Mouse (Mus musculus): ENCODE measurements around the gene Fgfr2. TPM values are rescaled to one million over a fixed set of nuclear protein-coding genes. Genes with fewer than 3 reads are reported as not detected.

Fgfr2 gene
- polyA plus RNA-seq, 1 experiment, result 1.7 TPM

GRCm38 (mm10) chr7:133062055-133062454 is 61.1 kb downstream of the Fgfr2 start:
- Histone ChIP-seq H3K79me2 (ENCODE audit: control insufficient read depth, insufficient read depth) (peaks cover 94% of the 10 kb centered on the region), H3K27me3 (ENCODE audit: control insufficient read depth, insufficient read depth, insufficient read length) (no peaks in the 10 kb centered on the region), H3K36me3 (ENCODE audit: control insufficient read depth, insufficient read depth) (peaks cover 9% of the 10 kb centered on the region), H3K79me3 (ENCODE audit: low read depth) (peaks cover 45% of the 10 kb centered on the region), H3ac (ENCODE audit: control insufficient read depth, insufficient read length, low read depth) (no peak overlapping the region), H3K4me3 (ENCODE audit: insufficient read depth, poor library complexity, severe bottlenecking) (no peak overlapping the region)
- TF ChIP-seq MYOG (IDR thresholded peaks at IDR 0.05; ENCODE audit: control insufficient read depth, extremely low read depth, insufficient read length), result no peak
- TF ChIP-seq CTCF (IDR thresholded peaks at IDR 0.05; ENCODE audit: control insufficient read depth, insufficient read depth, insufficient read length), result no peak
- TF ChIP-seq MAX (IDR thresholded peaks at IDR 0.05), result no peak
- TF ChIP-seq MYOD1 (IDR thresholded peaks at IDR 0.05; ENCODE audit: control insufficient read depth, insufficient read length, low read depth), result no peak
- TF ChIP-seq USF1 (IDR thresholded peaks at IDR 0.05; ENCODE audit: low read depth), result no peak
- no peak for TF ChIP-seq CEBPB (IDR thresholded peaks at IDR 0.05; ENCODE audit: low read depth)
- no peak for TF ChIP-seq FOSL1 (IDR thresholded peaks at IDR 0.05; ENCODE audit: insufficient read depth, low read length, poor library complexity, severe bottlenecking)

GRCm38 (mm10) chr7:133060170-133060569 is 63.0 kb downstream of the Fgfr2 start:
- Histone ChIP-seq H3K27me3 (ENCODE audit: control insufficient read depth, insufficient read depth, insufficient read length) (no peaks in the 10 kb centered on the region), H3K79me3 (ENCODE audit: low read depth) (peaks cover 45% of the 10 kb centered on the region), H3ac (ENCODE audit: control insufficient read depth, insufficient read length, low read depth) (no peak overlapping the region), H3K79me2 (ENCODE audit: control insufficient read depth, insufficient read depth) (peaks cover 91% of the 10 kb centered on the region), H3K36me3 (ENCODE audit: control insufficient read depth, insufficient read depth) (peaks cover 13% of the 10 kb centered on the region), H3K4me3 (ENCODE audit: insufficient read depth, poor library complexity, severe bottlenecking) (no peak overlapping the region)
- TF ChIP-seq USF1 (IDR thresholded peaks at IDR 0.05; ENCODE audit: low read depth), result no peak
- TF ChIP-seq MAX (IDR thresholded peaks at IDR 0.05), result no peak
- TF ChIP-seq CEBPB (IDR thresholded peaks at IDR 0.05; ENCODE audit: low read depth), result no peak
- no peak for TF ChIP-seq FOSL1 (IDR thresholded peaks at IDR 0.05; ENCODE audit: insufficient read depth, low read length, poor library complexity, severe bottlenecking)
- TF ChIP-seq MYOG (IDR thresholded peaks at IDR 0.05; ENCODE audit: control insufficient read depth, extremely low read depth, insufficient read length), result no peak
- TF ChIP-seq CTCF (IDR thresholded peaks at IDR 0.05; ENCODE audit: control insufficient read depth, insufficient read depth, insufficient read length), result no peak
- TF ChIP-seq MYOD1 (IDR thresholded peaks at IDR 0.05; ENCODE audit: control insufficient read depth, insufficient read length, low read depth), result no peak

GRCm38 (mm10) chr7:133059517-133060104 is 63.5 kb downstream of the Fgfr2 start:
- peaks cover 91% of the 10 kb centered on the region for H3K79me2 ChIP-seq (ENCODE audit: control insufficient read depth, insufficient read depth)
- H3K27me3 ChIP-seq (ENCODE audit: control insufficient read depth, insufficient read depth, insufficient read length), result no peaks in the 10 kb centered on the region
- H3ac ChIP-seq (ENCODE audit: control insufficient read depth, insufficient read length, low read depth), result no peak overlapping the region
- TF ChIP-seq USF1 (IDR thresholded peaks at IDR 0.05; ENCODE audit: low read depth) (no peak), MYOG (IDR thresholded peaks at IDR 0.05; ENCODE audit: control insufficient read depth, extremely low read depth, insufficient read length) (no peak), FOSL1 (IDR thresholded peaks at IDR 0.05; ENCODE audit: insufficient read depth, low read length, poor library complexity, severe bottlenecking) (no peak), MYOD1 (IDR thresholded peaks at IDR 0.05; ENCODE audit: control insufficient read depth, insufficient read length, low read depth) (no peak), CEBPB (IDR thresholded peaks at IDR 0.05; ENCODE audit: low read depth) (no peak), MAX (IDR thresholded peaks at IDR 0.05) (no peak)
- no peak overlapping the region for H3K4me3 ChIP-seq (ENCODE audit: insufficient read depth, poor library complexity, severe bottlenecking)
- peaks cover 46% of the 10 kb centered on the region for H3K79me3 ChIP-seq (ENCODE audit: low read depth)
- peaks cover 9% of the 10 kb centered on the region for H3K36me3 ChIP-seq (ENCODE audit: control insufficient read depth, insufficient read depth)

- peaks cover 41% of the 10 kb centered on the region for H3K79me3 ChIP-seq (ENCODE audit: low read depth)
- no peak for TF ChIP-seq FOSL1 (IDR thresholded peaks at IDR 0.05; ENCODE audit: insufficient read depth, low read length, poor library complexity, severe bottlenecking)
- H3K4me3 ChIP-seq (ENCODE audit: insufficient read depth, poor library complexity, severe bottlenecking), result no peak overlapping the region
- peaks cover 10% of the 10 kb centered on the region for H3K36me3 ChIP-seq (ENCODE audit: control insufficient read depth, insufficient read depth)
- H3K79me2 ChIP-seq (ENCODE audit: control insufficient read depth, insufficient read depth), result peaks cover 88% of the 10 kb centered on the region
- H3K27me3 ChIP-seq (ENCODE audit: control insufficient read depth, insufficient read depth, insufficient read length), result no peaks in the 10 kb centered on the region
- no peak overlapping the region for H3ac ChIP-seq (ENCODE audit: control insufficient read depth, insufficient read length, low read depth)
Measured at GRCm38 (mm10) chr7:133059150-133059509, 64.0 kb downstream of the Fgfr2 start.

GRCm38 (mm10) chr7:133058496-133059149 is 64.5 kb downstream of the Fgfr2 start:
- H3K79me3 ChIP-seq (ENCODE audit: low read depth), result peaks cover 38% of the 10 kb centered on the region
- H3K36me3 ChIP-seq (ENCODE audit: control insufficient read depth, insufficient read depth), result peaks cover 13% of the 10 kb centered on the region
- H3K79me2 ChIP-seq (ENCODE audit: control insufficient read depth, insufficient read depth), result peaks cover 88% of the 10 kb centered on the region
- no peaks in the 10 kb centered on the region for H3K27me3 ChIP-seq (ENCODE audit: control insufficient read depth, insufficient read depth, insufficient read length)
- no peak overlapping the region for H3K4me3 ChIP-seq (ENCODE audit: insufficient read depth, poor library complexity, severe bottlenecking)
- TF ChIP-seq USF1 (IDR thresholded peaks at IDR 0.05; ENCODE audit: low read depth) (no peak), MYOG (IDR thresholded peaks at IDR 0.05; ENCODE audit: control insufficient read depth, extremely low read depth, insufficient read length) (no peak), MYOD1 (IDR thresholded peaks at IDR 0.05; ENCODE audit: control insufficient read depth, insufficient read length, low read depth) (no peak), MAX (IDR thresholded peaks at IDR 0.05) (no peak), CTCF (IDR thresholded peaks at IDR 0.05; ENCODE audit: control insufficient read depth, insufficient read depth, insufficient read length) (no peak), CEBPB (IDR thresholded peaks at IDR 0.05; ENCODE audit: low read depth) (no peak)
- H3ac ChIP-seq (ENCODE audit: control insufficient read depth, insufficient read length, low read depth), result no peak overlapping the region

GRCm38 (mm10) chr7:133056924-133057323 is 66.2 kb downstream of the Fgfr2 start:
- Histone ChIP-seq H3K27me3 (ENCODE audit: control insufficient read depth, insufficient read depth, insufficient read length) (no peaks in the 10 kb centered on the region), H3K36me3 (ENCODE audit: control insufficient read depth, insufficient read depth) (peaks cover 18% of the 10 kb centered on the region), H3K79me2 (ENCODE audit: control insufficient read depth, insufficient read depth) (peaks cover 87% of the 10 kb centered on the region), H3K4me3 (ENCODE audit: insufficient read depth, poor library complexity, severe bottlenecking) (no peak overlapping the region), H3ac (ENCODE audit: control insufficient read depth, insufficient read length, low read depth) (no peak overlapping the region), H3K79me3 (ENCODE audit: low read depth) (peaks cover 39% of the 10 kb centered on the region)
- TF ChIP-seq MYOD1 (IDR thresholded peaks at IDR 0.05; ENCODE audit: control insufficient read depth, insufficient read length, low read depth), result no peak
- TF ChIP-seq CEBPB (IDR thresholded peaks at IDR 0.05; ENCODE audit: low read depth), result no peak
- TF ChIP-seq CTCF (IDR thresholded peaks at IDR 0.05; ENCODE audit: control insufficient read depth, insufficient read depth, insufficient read length), result no peak
- no peak for TF ChIP-seq USF1 (IDR thresholded peaks at IDR 0.05; ENCODE audit: low read depth)
- TF ChIP-seq MYOG (IDR thresholded peaks at IDR 0.05; ENCODE audit: control insufficient read depth, extremely low read depth, insufficient read length), result no peak
- TF ChIP-seq MAX (IDR thresholded peaks at IDR 0.05), result no peak
- no peak for TF ChIP-seq FOSL1 (IDR thresholded peaks at IDR 0.05; ENCODE audit: insufficient read depth, low read length, poor library complexity, severe bottlenecking)
